Mouse (Mus musculus) thymus, postnatal 4 days (tissue): Measurements from ENCODE around the gene Gm1140.
"Not testable (repeated sequence)": the region's sequence is repeated elsewhere in the genome, so short reads cannot be mapped to it uniquely, and the experiment has no call there.

ENCODE experiments used
- DNase-seq: peaks from one replicate; pipeline ENCODE4 v3.0.0; 2021

Gm1140 gene

DNA sequence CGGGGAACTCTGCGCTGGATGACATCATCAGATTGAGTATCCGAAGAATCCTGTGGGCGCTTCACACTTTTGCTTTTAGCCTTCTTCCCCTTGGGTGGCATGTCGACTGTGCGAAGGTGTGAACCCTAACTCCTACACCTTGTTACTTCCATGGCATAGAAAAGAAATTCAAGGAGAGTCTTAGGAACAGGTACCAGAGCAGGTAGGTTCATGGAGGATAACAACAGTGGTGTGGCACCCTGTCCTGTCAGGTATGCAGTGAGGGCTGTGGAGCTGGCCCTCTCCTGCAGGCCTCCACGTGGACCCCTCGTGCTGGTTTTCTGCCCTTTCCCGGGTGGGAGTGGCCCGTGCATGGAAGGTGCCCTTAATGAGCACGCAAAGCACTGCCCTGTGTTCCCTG is at the start of gene Gm1140:
TSS of gene Gm1140 (minus strand) at position 101 of the 400 bp plus-strand sequence.
- not testable (repeated sequence) for DNase-seq

DNA sequence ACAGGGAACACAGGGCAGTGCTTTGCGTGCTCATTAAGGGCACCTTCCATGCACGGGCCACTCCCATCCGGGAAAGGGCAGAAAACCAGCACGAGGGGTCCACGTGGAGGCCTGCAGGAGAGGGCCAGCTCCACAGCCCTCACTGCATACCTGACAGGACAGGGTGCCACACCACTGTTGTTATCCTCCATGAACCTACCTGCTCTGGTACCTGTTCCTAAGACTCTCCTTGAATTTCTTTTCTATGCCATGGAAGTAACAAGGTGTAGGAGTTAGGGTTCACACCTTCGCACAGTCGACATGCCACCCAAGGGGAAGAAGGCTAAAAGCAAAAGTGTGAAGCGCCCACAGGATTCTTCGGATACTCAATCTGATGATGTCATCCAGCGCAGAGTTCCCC is 2.0 kb upstream of the Gm1140 start, which contains the start of gene Gm14692:
TSS of gene Gm14692 (plus strand) at position 301 of the 400 bp plus-strand sequence.
- not testable (repeated sequence) for DNase-seq
